Mouse (Mus musculus): Measurements from ENCODE around the gene Dgki.

DNA sequence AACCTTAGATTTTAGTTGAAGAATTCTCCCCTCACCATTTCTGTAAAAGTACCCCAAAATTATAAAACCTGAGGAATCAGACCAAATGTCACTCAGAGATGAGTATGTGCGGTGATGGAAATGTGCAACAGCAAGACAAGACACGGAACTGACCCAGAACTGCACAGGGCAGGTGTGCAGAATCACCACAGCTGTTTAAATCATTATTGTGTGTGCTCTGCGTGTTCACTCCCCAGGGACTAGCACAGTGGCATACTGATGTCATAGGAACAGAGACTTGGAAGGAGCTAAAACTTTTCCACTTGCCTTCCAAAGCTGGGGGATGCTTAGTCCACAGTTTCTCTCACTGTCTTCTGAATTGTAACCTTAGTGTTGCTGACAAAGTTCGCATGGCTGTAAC is 467.3 kb downstream of the Dgki start:
- TF ChIP-seq CTCF (IDR thresholded peaks at IDR 0.05; ENCODE audit: low read depth, low read length) (no peak), POLR2A (IDR thresholded peaks at IDR 0.05; ENCODE audit: insufficient read depth, low read length) (no peak)
